Mouse (Mus musculus) WW6 (cell line): ENCODE results near the gene Evpl.
"Not testable (repeated sequence)": the region's sequence is repeated elsewhere in the genome, so short reads cannot be mapped to it uniquely, and the experiment has no call there.

Experiments
- DNase-seq: peaks from one replicate; pipeline ENCODE4 v3.0.0-alpha.2; 2013; ENCODE audit warnings: low read depth, low spot score

The Evpl gene

DNA sequence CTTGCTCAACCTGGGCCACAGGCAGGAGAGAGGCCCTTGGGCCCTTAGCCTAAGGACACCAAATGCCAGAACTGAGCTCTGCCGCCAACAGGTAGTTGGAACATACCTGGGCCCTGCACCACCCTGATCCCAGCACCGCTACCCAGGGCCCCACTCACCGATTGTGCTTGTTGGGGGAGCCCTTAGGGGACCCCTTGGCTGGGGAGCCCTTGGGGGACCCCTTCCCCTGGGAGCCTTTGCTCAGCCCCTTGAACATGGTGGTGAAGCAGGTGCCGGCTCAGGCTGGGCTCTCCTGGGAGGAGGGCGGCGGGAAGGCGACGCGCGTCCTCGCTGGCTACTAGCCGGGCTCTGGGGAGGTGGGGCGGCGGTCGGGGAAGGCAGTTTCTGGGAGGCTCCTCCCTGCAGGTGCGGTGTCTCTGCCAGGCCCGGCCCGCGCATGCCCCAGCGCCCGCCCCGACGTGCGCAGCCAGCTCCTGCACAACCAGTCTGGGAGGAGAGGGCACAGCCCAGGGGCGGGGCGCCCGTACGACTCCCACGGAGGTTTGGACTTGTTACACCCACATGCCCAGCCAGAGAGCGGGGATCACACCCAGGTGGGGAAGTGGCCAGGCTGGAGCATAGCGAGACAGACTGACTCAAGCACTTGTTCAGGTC lies at the start of gene Evpl:
Gene Evpl (minus strand): TSS at position 336 of the 654 bp plus-strand sequence.
- no peak for DNase-seq

DNA sequence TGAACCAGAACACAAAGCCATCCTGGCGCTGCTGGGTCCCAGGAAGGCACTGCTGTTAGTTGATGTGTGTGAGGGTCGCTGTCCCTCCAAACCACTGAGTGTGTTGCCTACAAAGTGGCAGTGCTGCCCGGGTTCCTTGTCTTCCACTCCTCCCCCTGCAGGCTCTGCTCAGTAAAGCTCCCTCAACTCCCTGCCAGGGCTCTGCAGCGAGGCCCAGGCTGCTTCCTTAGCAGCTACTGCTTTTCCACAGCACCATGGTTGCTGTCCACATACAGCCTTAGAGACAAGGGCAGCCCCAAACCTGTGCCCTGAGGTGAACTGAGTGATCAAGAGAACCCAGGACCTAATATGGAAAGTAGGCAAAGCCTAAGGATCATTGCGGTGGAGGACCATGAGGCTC lies 49.5 kb upstream of the Evpl start:
- DNase-seq: no peak

DNA sequence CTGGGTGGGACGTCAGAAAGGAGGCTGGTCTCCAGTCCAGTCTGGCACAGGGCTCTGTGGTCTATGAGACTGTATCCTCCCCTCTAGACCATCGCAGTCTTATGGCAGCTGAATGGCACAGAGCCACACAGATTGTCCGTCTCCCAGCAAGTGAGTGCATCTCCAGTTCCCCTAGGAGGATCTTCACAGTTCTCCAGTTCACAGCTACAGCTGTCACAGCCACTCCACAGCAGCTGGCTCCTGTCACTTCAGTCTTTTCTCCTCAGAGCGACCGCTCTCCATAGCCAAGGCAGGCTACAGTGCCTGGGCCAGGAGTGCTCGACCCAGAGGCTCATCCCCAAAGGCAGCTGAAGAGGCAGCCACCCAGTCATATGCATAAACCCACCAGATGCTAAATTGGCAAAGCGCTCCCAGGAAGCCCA lies 47.9 kb upstream of the Evpl start:
- no peak for DNase-seq

DNA sequence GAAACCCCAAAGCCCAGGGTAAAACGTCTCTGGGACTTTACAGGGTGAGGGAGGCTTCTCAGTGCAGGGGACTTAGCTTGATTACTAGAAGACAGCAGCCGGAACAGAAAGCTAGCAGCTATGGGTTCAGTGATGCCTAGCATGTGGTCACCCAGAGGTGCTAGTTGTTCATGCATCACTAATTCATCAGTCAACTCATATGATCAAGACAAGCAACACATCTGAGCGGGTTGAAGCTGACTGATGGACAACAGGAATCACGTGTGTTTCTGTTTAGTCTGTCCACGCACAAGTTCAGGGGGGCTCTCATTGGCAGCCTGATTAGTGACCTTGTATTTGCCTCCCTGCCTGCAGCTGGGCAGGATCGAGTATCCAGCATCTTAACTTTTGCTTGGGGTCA lies 46.1 kb upstream of the Evpl start:
- DNase-seq: no peak

DNA sequence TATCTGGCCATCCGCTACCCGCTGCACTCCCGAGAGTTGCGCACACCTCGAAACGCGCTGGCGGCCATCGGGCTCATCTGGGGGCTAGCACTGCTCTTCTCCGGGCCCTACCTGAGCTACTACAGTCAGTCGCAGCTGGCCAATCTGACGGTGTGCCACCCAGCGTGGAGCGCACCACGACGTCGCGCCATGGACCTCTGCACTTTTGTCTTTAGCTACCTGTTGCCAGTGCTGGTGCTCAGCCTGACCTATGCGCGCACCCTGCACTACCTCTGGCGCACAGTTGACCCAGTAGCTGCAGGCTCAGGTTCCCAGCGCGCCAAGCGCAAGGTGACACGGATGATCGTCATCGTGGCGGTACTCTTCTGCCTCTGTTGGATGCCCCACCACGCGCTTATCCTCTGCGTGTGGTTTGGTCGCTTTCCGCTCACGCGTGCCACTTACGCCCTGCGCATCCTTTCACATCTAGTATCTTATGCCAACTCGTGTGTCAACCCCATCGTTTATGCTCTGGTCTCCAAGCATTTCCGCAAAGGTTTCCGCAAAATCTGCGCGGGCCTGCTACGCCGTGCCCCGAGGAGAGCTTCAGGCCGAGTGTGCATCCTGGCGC lies 45.1 kb upstream of the Evpl start:
- DNase-seq: no peak

DNA sequence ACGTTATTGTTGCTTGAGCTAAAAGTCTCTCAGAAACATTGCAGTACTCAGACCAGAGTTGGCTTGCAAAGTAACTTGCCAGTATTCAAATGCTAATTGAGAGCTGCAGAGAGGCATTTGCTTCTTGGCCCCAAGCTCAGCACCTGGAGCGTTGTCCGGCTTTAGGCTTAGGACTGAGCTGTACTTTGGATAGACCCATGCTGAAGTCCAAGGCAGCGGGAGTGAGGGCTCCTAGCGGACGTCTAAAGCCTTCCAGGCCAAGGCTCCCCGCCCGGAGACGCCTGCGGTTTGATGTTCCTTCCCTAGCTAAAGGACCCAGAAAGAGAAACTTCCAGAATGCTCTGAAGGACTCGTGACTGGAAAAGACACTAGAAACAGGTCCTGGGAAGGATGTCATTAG lies 44.2 kb upstream of the Evpl start:
- DNase-seq: no peak

DNA sequence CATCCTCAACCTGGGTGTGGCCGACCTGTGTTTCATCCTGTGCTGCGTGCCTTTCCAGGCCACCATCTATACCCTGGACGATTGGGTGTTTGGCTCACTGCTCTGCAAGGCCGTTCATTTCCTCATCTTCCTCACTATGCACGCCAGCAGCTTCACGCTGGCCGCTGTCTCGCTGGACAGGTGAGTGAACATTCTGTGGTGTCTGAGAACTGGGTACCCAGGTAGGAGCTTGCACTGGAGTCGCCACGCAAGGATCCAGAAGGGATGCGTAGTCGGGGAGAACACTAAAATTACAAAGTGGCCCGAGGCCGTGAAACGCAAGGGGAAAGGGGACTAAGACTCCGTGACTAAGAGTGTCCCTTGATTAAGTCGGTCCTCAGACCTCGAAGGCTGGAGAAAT lies 43.8 kb upstream of the Evpl start:
- DNase-seq: no peak

DNA sequence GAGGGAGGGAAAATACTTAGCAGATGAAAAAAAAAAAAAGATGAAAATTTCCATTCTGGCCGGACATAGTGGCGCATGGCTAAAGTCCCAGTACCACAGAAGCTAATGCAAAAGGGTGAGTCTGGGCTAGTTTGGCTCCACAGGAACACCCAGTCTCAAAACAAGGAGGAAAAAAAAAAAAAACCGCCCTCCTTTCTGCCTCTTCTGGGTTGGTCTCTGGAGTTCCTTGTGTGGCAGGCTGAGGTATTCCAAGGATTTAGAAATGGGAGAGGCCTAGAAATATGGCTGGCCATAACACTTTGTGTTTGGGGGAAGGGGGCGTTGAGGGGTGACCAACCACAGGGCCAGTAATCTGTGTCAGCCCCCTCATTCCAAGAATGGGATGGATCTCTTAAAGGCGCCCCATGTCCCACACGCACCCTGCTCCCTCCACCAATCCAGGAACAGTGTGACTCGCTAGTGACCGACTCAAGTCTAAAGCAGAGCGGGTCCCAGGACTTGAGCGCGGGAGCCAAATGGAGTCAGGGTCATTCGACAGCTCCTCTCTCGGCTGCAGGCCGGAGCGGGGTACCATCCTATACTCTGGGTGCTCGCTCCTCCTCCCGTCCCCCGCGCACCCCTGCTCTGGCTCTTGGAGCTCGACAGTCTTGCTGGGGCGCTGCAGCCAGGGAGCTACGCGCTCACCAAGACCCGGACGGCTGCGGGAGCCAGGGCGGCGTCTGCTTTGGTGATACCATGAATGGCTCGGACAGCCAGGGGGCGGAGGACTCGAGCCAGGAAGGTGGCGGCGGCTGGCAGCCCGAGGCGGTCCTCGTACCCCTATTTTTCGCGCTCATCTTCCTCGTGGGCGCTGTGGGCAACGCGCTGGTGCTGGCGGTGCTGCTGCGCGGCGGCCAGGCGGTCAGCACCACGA lies 43.1 kb upstream of the Evpl start, which contains the start of gene Galr2:
Gene Galr2 (plus strand): TSS at position 189 of the 913 bp plus-strand sequence.
- no peak for DNase-seq

DNA sequence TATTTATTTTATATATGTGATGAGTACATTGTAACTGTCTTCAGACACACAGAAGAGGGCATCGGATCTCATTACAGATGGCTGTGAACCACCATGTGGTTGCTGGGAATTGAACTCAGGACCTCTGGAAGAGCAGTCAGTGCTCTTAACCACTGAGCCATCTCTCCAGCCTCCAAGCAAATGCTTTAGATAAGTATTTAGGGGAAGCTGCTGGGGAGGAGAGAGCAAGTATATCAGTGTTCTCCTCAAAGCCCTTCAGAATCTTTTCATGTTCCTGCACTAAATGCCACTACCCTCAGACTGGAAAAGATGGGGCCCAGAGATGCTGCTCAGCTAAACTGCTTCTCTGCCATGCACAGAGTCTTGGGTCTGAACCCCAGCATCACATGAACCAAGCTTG lies 39.3 kb upstream of the Evpl start:
- DNase-seq: not testable (repeated sequence)

DNA sequence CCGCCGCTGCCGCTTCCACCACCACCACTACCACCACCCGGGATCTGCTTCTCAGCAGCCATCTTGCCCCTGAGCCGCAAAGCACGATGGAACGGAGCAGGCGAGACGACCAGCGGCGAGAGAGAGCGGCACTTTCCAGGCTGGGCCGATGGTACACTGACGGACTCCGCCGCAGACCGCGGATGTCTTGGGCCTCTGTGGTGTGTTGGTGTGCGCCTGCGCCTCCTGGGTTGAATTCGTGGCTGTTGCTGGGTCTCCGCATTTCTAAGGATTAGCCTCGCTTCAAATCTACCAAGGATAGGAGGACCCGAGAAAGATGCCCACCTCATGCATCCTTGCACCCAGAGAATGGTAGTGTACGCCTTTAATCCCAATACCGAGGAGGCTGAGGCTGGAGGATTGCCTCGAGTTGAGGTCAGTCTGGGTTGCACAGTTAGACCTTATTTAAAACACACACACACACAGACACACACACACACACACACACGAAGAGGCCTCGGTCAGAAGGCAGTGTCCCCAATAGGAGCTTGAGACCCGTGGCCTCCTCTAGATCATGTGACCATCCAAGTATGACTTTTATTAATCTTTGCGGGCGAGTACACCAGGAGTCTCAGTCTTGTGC lies 36.3 kb upstream of the Evpl start, which contains the start of gene Srp68:
Gene Srp68 (minus strand): TSS at position 173 of the 622 bp plus-strand sequence.
- DNase-seq: peak; percentile 81

DNA sequence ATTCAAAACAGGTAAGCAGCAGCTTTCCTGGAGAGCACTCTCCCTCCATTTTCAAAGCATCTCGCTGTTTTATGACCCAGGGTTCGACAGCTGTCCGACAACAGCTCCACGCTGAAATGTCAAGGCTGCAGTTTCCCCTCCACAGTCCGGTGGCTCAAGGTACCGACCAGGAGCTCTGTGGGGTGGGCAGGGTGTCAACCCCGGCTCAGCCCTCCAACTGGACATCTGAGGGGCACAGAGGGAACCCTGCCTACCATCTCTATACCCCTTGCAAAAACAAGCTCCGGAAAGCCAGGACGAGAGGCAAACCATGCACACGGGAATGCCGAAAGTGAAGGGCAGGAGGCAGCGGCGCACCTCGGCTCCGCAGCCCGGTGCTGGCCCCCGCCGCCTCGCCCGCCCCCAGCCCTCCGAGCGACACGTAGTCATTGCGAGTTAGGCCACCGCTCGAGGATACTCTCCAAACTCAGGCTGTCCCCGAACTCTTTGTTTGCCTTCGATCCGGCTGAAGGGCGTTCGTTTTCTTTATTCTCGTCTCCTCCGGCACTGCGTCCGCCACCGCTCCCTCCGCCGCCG lies 35.7 kb upstream of the Evpl start:
- no peak for DNase-seq

DNA sequence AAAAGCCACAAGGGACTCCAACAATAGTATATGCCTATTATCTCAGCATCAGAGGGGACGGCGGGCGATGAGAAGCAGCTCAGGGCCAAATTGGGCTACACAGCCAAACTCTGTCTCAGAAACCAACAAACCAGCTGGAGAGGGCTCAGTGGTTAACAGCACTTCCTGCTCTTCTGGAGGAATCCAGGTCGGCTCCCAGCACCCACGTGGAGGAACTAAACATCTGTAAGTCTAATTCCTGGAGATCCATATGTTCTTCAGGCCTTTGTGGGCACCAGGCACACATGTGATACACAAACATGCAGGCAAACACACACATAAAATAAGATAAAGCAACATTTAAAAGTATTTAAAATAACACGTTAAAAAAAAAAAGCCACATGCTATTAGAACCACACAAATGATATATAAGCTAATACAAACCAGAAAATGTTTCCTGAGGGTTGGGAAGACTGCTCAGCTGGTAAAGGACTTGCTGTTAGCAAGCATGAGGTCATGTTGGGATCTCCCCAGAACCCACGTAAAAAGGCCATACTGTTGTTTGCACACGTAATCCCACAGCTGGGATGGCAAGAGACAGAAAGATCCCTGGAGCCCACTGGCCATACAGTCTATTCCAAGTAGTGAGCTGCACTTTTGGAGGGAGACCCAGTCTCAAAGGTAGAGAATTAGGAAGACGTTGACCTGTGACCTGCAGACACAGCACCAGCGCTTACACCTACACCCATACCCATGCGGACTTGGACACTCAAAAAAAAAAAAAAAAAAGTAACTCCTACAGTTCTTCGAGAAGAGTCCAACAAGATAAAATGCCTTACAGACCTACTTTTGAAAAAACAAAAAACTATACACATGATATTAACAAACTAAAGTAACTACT lies 35.0 kb upstream of the Evpl start:
- DNase-seq: no peak

DNA sequence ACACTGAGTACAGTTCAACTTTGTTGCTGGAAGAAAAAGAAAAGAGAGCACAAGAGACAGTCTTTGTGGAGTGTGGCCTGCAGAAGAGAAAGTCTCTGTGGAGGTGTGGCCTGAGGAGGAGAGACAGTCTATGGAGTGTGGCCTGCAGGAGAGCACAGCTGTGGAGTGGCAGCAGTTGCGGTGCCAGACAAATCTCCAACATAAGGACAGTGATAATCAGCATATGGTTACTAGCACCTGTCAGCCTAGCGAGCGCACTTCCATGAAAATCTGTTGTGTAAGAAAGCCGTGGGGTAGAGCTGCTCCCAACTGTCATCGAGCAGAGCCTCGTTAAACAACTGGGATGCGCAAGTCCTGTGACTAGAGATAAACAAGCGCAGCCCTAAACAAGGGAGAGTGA lies 31.7 kb upstream of the Evpl start:
- no peak for DNase-seq

DNA sequence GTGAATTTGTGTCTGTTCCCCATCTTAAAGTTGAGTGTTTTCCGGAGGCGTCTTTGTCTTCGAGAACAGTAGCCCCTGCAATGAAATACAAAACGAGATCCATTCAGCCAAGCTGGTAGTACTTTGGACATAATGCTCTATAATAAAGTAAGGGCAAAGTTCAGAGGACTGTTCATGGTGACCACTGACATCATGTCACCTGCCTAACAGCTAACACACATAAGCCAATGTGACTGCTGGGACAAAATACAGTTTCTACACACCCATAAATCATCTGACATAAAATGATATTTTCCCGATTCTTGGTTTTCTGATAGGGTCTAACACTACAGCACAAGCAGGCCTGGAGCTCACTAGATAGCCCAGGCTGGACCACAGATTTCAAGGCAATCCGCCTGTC lies 30.4 kb upstream of the Evpl start:
- DNase-seq: no peak

DNA sequence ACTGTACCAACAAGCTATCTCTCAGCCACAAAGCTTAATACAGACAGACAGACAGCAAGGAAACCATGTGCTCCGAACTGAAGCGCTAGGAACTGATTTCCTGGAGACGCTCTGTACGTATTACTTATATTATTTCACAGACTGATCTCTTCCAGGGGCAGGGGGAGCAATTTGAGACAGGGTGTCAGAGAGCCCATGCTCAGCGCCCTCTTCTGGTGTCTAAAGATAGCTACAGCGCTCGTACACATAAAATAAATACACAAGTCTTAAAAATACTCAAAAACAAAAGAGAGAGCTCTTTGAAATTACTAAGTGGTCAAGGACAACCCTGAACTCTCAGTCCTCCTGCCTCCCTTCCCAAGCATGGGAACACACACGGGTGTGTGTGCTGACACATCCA lies 29.8 kb upstream of the Evpl start:
- no peak for DNase-seq

DNA sequence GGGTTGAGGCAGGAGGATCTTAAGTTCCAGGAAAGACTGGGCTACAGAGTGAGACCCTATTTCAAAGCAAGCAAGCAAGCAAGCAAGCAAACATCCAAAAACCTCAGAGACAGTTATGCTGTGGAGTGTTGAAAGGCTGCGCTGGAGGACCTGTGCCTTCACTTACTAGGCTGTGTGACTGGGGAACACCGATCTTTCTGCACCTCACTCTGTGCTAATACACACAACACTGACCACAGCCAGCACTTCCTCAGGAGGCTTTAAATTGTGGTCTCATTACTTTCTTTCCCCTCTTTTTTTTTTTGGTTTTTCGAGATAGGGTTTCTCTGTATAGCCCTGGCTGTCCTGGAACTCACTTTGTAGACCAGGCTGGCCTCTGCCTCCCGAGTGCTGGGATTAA lies 28.0 kb upstream of the Evpl start:
- no peak for DNase-seq

DNA sequence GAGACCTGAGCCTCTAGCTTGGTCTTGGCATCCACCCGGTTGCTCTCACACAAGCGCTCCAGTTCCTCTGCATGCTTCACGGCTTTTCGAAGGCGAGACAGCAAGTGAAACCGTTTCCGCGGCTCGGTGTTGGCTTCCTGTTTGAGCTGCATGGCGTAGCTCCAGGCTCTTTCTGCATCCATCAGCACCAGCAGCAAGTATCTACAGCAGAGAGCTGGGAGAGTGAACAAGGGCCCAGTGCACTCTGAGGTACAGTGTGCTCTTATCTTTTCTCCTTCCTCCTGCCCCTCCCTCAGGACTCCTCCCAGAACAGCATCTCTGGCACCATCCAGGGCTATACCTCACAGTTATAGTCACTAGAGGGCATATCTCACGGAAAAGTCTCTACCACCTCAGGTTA lies 27.5 kb upstream of the Evpl start:
- no peak for DNase-seq

DNA sequence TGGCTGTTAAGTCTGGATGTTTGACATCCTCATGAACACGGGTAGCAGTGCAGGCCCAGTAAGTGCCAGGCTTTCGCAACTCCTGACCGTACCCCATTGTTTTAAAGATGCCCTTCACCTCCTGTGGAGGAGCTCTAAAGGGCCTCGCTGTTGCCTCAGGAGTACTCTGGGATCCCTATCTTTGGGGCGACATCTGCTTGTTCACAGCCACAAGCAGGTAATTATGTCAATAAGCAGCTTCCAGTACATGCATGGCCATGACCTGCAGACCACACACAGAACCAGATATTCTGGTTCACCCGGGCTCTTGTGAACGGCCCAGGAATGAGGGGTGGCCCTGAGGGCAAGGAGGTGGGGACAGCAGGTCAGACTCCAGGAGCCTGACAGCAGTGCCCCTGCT lies 22.4 kb upstream of the Evpl start:
- DNase-seq: no peak

DNA sequence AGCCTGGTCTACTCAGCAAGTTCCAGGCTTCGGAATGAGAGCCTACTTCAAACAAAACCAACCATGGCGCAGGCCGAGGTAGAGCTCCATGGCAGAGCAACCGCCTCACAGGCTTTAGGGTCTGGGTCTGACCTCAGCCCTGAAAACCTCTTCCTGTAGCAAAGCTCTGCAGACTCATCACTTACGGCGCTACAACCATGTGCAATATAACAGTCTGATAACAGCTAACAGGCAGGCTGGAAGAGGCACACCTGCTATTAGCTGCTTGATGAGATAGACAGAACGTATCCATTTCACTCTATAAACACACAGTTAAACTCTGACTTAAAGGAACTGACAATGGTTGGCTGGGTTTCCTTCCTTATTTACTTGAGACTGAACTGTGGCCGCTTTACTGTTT lies 21.6 kb upstream of the Evpl start:
- DNase-seq: no peak

DNA sequence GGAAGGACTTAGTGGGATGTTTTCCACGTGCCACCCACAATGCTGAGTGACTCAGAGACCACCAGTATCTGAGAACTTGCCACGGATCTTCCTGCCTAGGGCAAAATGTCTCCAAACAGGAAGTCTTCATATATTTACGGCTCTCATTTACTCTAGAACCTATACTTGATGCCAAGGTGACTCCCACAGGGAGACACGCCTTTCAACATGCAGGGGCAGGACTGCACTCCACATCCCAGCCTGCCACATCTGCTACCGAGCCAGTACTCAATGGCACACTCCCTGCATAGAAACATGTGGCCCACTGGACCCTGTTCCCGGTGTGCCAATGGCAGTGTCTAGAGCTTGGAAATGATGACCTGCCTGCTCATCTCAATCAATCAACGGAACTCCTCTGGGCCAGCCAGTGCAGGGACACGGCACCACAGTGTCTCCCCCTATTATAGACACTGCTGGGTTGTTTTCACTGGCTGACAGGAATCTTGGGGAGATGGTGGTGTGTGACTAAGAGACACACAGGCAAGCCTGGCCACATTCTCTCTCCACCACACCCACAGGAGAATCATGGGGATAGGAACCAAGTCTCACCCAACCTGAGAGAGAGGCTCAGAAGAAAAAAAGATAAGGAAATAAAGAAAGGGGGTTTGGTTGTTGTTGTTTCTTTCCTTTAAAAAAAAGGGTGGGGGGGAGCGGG lies 18.3 kb upstream of the Evpl start:
- no peak for DNase-seq
